Mouse (Mus musculus) intestine, embryonic 15.5 days (tissue): ENCODE data around the gene A730015C16Rik. TPM values are rescaled to one million over a fixed set of nuclear protein-coding genes. Genes with fewer than 3 reads are reported as not detected.

Experiments
- ATAC-seq: fragments of 200-750 bp; cut with Nextera tagmentation; 2 replicates; pipeline ENCODE4 v1.8.0; 2017; ENCODE audit warnings: moderate TSS enrichment, moderate library complexity
- H3K27ac ChIP-seq: fragments of 300-500 bp; sonication (generic); 2 replicates; pipeline ENCODE4 v1.5.1; 2015; ENCODE audit warnings: mild to moderate bottlenecking, inconsistent platforms
- H3K27me3 ChIP-seq: fragments of 300-500 bp; sonication (generic); replicated peaks from 2 replicates; pipeline ENCODE4 v1.6.1; 2015; ENCODE audit warnings: inconsistent platforms
- H3K36me3 ChIP-seq: fragments of 300-500 bp; sonication (generic); 2 replicates; pipeline ENCODE4 v1.6.1; 2015; ENCODE audit warnings: inconsistent platforms
- H3K4me1 ChIP-seq: fragments of 300-500 bp; sonication (generic); replicated peaks from 2 replicates; pipeline ENCODE4 v1.6.1; 2015; ENCODE audit warnings: inconsistent platforms
- H3K4me2 ChIP-seq: fragments of 300-500 bp; sonication (generic); replicated peaks from 2 replicates; pipeline ENCODE4 v1.6.1; 2015; ENCODE audit warnings: mild to moderate bottlenecking, inconsistent platforms
- H3K4me3 ChIP-seq: fragments of 300-500 bp; sonication (generic); replicated peaks from 2 replicates; pipeline ENCODE4 v1.5.1; 2015; ENCODE audit warnings: inconsistent platforms
- H3K9ac ChIP-seq: fragments of 300-500 bp; sonication (generic); 2 replicates; pipeline ENCODE4 v1.6.1; 2015; ENCODE audit warnings: inconsistent platforms
- H3K9me3 ChIP-seq: fragments of 300-500 bp; sonication (generic); 2 replicates; pipeline ENCODE4 v1.6.1; 2016; ENCODE audit warnings: inconsistent platforms
- WGBS: fragments of 180-500 bp; shearing (Covaris S2); methylation state at CpG from one replicate; pipeline ENCODE4 v1.1.7; 2015; 5-methylcytosine and 5-hydroxymethylcytosine counted together
- polyA plus RNA-seq: library from polyadenylated mRNA; unstranded; fragments of >200 nt; fragmentation: Nextera tagmentation; extraction: Ambion mirVana; gene quantifications from 2 replicates; pipeline ENCODE4 v1.2.1, GENCODE M21; 2015

The A730015C16Rik gene
- 0.49 and 0.69 TPM in 2 replicates for polyA plus RNA-seq

DNA sequence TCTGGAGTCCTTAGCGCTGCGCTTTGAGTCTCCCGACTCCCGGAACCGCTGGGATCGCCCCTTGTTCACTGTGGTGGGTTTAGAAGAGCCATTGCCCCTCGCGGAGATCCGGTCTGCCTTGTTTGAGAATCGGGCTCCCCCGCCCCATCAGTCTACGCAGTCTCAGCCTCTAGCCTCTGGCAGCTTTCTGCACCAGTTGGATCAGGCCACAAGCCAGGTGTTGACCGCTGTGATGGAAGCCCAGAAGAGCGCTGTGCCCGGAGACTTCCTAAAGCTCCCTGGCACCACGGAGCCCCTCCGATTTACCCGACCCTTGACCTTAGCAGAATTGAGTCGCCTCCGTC lies at the start of gene A730015C16Rik:
Gene A730015C16Rik, minus strand, starts transcription at position 115 of the 344 bp plus-strand sequence.
- H3K4me3 ChIP-seq: peak within 1 kb of the TSS; percentile 86
- H3K4me2 ChIP-seq: peak within 1 kb of the TSS; percentile 86
- H3K9ac ChIP-seq: peak within 1 kb of the TSS; percentile 78
- WGBS: 5% methylated on average over 20 of the region's 20 CpGs
- no peaks in the 10 kb centered on the region for H3K9me3 ChIP-seq
- no peaks in the 10 kb centered on the region for H3K36me3 ChIP-seq
- peak; percentile 35 for ATAC-seq
- peak within 1 kb of the TSS; percentile 93 for H3K27ac ChIP-seq
- H3K4me1 ChIP-seq: 0 out of 2 replicates have a peak, but pooled peaks cover 8% of the 10 kb centered on the region
- H3K27me3 ChIP-seq: no peaks in the 10 kb centered on the region

- H3K36me3 ChIP-seq: no peaks in the 10 kb centered on the region
- ATAC-seq: no peak
- 88% methylated on average over 6 of the region's 6 CpGs for WGBS
These were observed 42.5 kb upstream of the A730015C16Rik start for GRCm38 (mm10) chr4:108890876-108891275.

DNA sequence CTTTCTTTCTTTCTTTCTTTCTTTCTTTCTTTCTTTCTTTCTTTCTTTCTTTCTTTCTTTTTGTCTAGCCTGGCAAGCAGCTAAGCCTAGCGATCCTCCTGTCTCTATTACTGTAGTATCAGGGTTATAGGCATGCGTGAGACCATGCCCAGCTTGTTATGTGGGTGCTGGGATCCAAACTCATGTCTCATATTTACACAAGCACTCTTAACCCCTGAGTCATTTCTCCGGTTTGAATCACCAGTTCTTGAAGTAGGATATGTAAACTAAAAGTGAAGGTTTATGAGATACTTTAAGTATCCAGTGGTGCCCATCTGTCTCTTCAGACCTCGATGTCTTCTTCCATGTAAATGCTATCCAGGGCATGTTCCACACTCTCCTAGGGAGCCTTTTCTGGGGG lies 39.0 kb upstream of the A730015C16Rik start:
- no peak overlapping the region for H3K4me2 ChIP-seq
- no peak for ATAC-seq
- no peaks in the 10 kb centered on the region for H3K27me3 ChIP-seq
- H3K9me3 ChIP-seq: no peaks in the 10 kb centered on the region
- no peak overlapping the region for H3K9ac ChIP-seq
- H3K27ac ChIP-seq: no peak overlapping the region
- no peaks in the 10 kb centered on the region for H3K4me1 ChIP-seq
- 60% methylated on average over 4 of the region's 4 CpGs for WGBS
- H3K36me3 ChIP-seq: no peaks in the 10 kb centered on the region
- H3K4me3 ChIP-seq: no peak overlapping the region

More at GRCm38 (mm10) chr4:108890876-108891275, 42.5 kb upstream of the A730015C16Rik start:
- no peak overlapping the region for H3K27ac ChIP-seq
- H3K9me3 ChIP-seq: no peaks in the 10 kb centered on the region
- H3K4me3 ChIP-seq: no peak overlapping the region
- H3K4me2 ChIP-seq: no peak overlapping the region
- H3K27me3 ChIP-seq: no peaks in the 10 kb centered on the region
- H3K9ac ChIP-seq: no peak overlapping the region
- H3K4me1 ChIP-seq: no peaks in the 10 kb centered on the region

- no peak overlapping the region for H3K4me3 ChIP-seq
- H3K9me3 ChIP-seq: no peaks in the 10 kb centered on the region
- no peak overlapping the region for H3K4me2 ChIP-seq
- H3K27me3 ChIP-seq: no peaks in the 10 kb centered on the region
- ATAC-seq: no peak
- H3K36me3 ChIP-seq: no peaks in the 10 kb centered on the region
- H3K27ac ChIP-seq: no peak overlapping the region
- WGBS: 57% methylated on average over 13 of the region's 13 CpGs
- no peak overlapping the region for H3K9ac ChIP-seq
- H3K4me1 ChIP-seq: 0 out of 2 replicates have a peak, but pooled peaks cover 6% of the 10 kb centered on the region
These were observed 35.4 kb upstream of the A730015C16Rik start for GRCm38 (mm10) chr4:108883815-108884214.

DNA sequence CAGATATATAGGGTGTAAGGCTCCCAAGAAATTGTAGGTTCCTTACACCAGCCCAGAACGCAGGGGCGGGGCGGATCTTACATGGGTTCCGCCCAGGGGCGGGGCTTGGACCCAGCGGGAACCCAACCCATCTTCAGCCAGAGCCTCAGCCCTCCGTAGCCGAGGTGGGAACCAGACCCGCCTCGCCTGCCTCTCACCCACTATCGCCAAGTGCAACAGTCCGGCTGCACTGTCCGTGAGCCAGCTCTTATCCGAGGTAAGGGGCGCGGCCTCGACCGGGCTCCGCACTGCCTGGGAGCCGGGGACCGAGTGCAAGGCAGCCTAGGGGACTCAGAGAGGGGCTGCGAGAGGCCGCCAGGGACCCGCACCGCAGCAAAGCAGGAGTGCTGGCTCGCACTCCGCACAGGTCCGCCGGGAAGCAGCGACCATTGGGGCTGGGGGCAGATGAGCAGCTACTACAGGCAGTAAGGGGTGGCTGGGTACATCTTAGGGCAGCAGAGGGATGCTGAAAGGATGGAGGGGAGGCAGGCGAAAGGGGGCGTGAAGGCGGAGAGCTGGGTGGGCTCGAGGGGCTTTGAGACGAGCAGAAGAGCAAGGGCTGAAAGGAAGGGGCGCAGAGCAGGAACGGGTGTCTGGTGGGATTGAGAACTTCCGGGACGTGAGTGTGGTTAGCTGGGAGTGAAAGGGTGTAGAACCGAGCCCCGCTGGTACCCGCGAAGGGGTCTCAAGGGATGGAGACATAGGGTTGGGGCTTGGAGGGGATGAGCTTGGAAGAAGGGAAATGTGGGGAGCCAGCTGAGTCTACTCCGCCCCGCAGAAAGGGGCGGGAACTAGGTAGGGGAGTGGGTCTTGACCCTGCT lies 30.8 kb upstream of the A730015C16Rik start, which contains the start of gene Rab3b:
Gene Rab3b, plus strand, starts transcription at position 101 of the 860 bp plus-strand sequence.
- Histone ChIP-seq H3K27ac (no peak within 1 kb of the TSS), H3K27me3 (no peaks in the 10 kb centered on the region), H3K4me3 (peak within 1 kb of the TSS; percentile 60), H3K36me3 (no peaks in the 10 kb centered on the region), H3K4me1 (0 out of 2 replicates have a peak, but pooled peaks cover 6% of the 10 kb centered on the region), H3K9me3 (no peaks in the 10 kb centered on the region), H3K4me2 (peak within 1 kb of the TSS; percentile 100), H3K9ac (peak within 1 kb of the TSS; percentile 59)
- peak; percentile 97 for ATAC-seq
- under 1% methylated on average over 46 of the region's 46 CpGs for WGBS

- Histone ChIP-seq H3K36me3 (no peaks in the 10 kb centered on the region), H3K4me1 (0 out of 2 replicates have a peak, but pooled peaks cover 6% of the 10 kb centered on the region), H3K9ac (no peak overlapping the region), H3K4me2 (no peak overlapping the region), H3K27ac (no peak overlapping the region), H3K27me3 (no peaks in the 10 kb centered on the region), H3K4me3 (no peak overlapping the region), H3K9me3 (no peaks in the 10 kb centered on the region)
- 80% methylated on average over 6 of the region's 6 CpGs for WGBS
- ATAC-seq: no peak
These were observed 29.5 kb upstream of the A730015C16Rik start for GRCm38 (mm10) chr4:108877901-108878300.

DNA sequence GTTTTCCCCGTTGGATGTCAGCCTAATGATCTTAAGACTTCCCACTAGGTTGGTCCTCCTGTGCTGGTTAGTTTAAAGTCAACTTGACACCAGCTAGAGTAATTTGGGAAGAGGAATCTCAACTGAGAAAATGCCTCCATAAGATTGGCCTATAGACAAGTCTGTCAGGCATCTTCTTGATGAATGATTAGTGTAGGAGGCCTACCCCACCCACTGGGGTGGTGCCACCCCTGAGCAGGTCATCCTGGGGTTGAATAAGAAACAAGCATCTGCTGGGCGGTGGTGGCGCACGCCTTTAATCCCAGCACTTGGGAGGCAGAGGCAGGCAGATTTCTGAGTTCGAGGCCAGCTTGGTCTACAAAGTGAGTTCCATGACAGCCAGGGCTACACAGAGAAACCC lies 25.3 kb upstream of the A730015C16Rik start:
- no peaks in the 10 kb centered on the region for H3K4me1 ChIP-seq
- no peak overlapping the region for H3K27ac ChIP-seq
- H3K9me3 ChIP-seq: no peaks in the 10 kb centered on the region
- H3K27me3 ChIP-seq: no peaks in the 10 kb centered on the region
- no peak overlapping the region for H3K4me2 ChIP-seq
- no peaks in the 10 kb centered on the region for H3K36me3 ChIP-seq
- no peak overlapping the region for H3K9ac ChIP-seq
- no peak overlapping the region for H3K4me3 ChIP-seq
- WGBS: 91% methylated on average over 5 of the region's 5 CpGs
- no peak for ATAC-seq

GRCm38 (mm10) chr4:108869730-108870374 lies 21.4 kb upstream of the A730015C16Rik start:
- 34% methylated on average over 10 of the region's 10 CpGs for WGBS
- no peak overlapping the region for H3K27ac ChIP-seq
- no peaks in the 10 kb centered on the region for H3K4me1 ChIP-seq
- no peak overlapping the region for H3K4me3 ChIP-seq
- H3K4me2 ChIP-seq: no peak overlapping the region
- H3K27me3 ChIP-seq: no peaks in the 10 kb centered on the region
- no peaks in the 10 kb centered on the region for H3K9me3 ChIP-seq
- no peak overlapping the region for H3K9ac ChIP-seq
- ATAC-seq: peak; percentile 88
- no peaks in the 10 kb centered on the region for H3K36me3 ChIP-seq

DNA sequence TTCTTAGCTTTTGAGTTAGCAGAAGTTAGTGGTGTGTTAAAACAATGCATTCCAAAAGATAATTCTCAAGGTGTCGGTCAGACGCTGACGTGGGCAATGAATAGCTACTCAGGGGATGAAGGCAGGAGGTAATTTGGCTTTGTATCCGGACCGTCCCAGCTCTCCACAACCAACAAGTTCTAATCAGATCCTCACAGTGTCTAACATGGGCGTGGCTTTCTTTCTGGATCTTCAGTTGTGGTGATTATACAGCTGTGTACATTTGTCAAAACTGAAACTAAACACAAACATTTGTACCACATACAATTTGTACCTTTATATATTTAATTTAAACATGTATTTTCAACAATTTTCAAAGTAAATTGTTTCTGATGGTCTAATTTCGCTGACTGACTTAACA lies 18.4 kb upstream of the A730015C16Rik start:
- Histone ChIP-seq H3K27ac (no peak overlapping the region), H3K4me1 (no peaks in the 10 kb centered on the region), H3K27me3 (no peaks in the 10 kb centered on the region), H3K9ac (no peak overlapping the region), H3K4me2 (no peak overlapping the region), H3K9me3 (no peaks in the 10 kb centered on the region), H3K36me3 (peaks cover 3% of the 10 kb centered on the region; the same call in 1 of the 2 replicates), H3K4me3 (no peak overlapping the region)
- 78% methylated on average over 7 of the region's 7 CpGs for WGBS
- ATAC-seq: no peak

- Histone ChIP-seq H3K27ac (peak within 1 kb of the TSS; percentile 93), H3K4me1 (0 out of 2 replicates have a peak, but pooled peaks cover 8% of the 10 kb centered on the region), H3K27me3 (no peaks in the 10 kb centered on the region), H3K4me3 (peak within 1 kb of the TSS; percentile 86), H3K9me3 (no peaks in the 10 kb centered on the region), H3K4me2 (peak within 1 kb of the TSS; percentile 86), H3K9ac (peak within 1 kb of the TSS; percentile 78), H3K36me3 (no peaks in the 10 kb centered on the region)
- WGBS: under 1% methylated on average over 77 of the region's 77 CpGs
- peak; percentile 90 for ATAC-seq
These were observed 509 bp downstream of the A730015C16Rik start, which contains the start of gene Kti12 for GRCm38 (mm10) chr4:108847715-108848504. Gene Kti12, plus strand, starts transcription at chr4:108847785.

GRCm38 (mm10) chr4:108845824-108846569 lies 2.4 kb downstream of the A730015C16Rik start:
- 51% methylated on average over 5 of the region's 5 CpGs for WGBS
- Histone ChIP-seq H3K27ac (0 out of 2 replicates have a peak overlapping the region, but pooled peaks have one; percentile 27), H3K4me1 (0 out of 2 replicates have a peak, but pooled peaks cover 8% of the 10 kb centered on the region), H3K4me2 (no peak overlapping the region), H3K36me3 (no peaks in the 10 kb centered on the region), H3K9me3 (no peaks in the 10 kb centered on the region), H3K27me3 (no peaks in the 10 kb centered on the region), H3K9ac (no peak overlapping the region), H3K4me3 (no peak overlapping the region)
- no peak for ATAC-seq
